Mouse (Mus musculus): Measurements from ENCODE around the gene Tlcd2.

- no peak for TF ChIP-seq CTCF (IDR thresholded peaks at IDR 0.05; ENCODE audit: low read depth)
- no peak for TF ChIP-seq EP300 (IDR thresholded peaks at IDR 0.05; ENCODE audit: low read depth)
Observed at GRCm38 (mm10) chr11:75456440-75456871, 5.1 kb upstream of the Tlcd2 start.

Data from liver, embryonic 14.5 days (tissue).